Mouse (Mus musculus): ENCODE data around the gene Chst3.

DNA sequence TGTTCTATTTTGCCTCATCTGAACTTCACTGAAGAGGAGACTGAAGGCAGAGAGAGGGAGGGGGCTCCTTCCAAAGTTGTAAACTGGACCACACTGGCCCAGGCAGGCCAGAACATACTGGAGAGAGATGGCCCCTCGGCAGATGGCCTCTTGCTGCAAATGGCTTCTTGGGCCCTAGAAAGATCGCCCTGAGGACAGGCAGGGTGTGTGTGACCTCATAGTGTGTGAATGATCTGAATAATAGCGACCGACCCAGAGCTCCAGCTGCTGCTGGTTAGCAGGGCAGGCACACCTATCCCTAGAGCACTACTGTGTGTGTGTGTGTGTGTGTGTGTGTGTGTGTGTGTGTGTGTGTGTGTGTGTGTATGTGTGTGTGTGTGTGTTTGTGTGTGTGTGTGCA lies 33.1 kb upstream of the Chst3 start:
- no peak for TF ChIP-seq POLR2A (IDR thresholded peaks at IDR 0.05; ENCODE audit: control insufficient read depth, extremely low read depth, insufficient read depth, low read length, poor library complexity)
- no peak for TF ChIP-seq CTCF (IDR thresholded peaks at IDR 0.05; ENCODE audit: borderline replicate concordance, control insufficient read depth, extremely low read depth, insufficient read depth, low read length, poor library complexity)
